Mouse (Mus musculus): ENCODE data around the gene Coq10a. TPM values are rescaled to one million over a fixed set of nuclear protein-coding genes. Genes with fewer than 3 reads are reported as not detected.
"Not testable (repeated sequence)": the region's sequence is repeated elsewhere in the genome, so short reads cannot be mapped to it uniquely, and the experiment has no call there.

The Coq10a gene
- total RNA-seq, 2 experiments from 2014 or later = 82.0 to 85.7 TPM

GRCm38 (mm10) chr10:128340257-128340656 lies 28.5 kb downstream of the Coq10a start:
- no peak for DNase-seq

- no peak for DNase-seq
Measured at GRCm38 (mm10) chr10:128338948-128339347, 29.8 kb downstream of the Coq10a start.

GRCm38 (mm10) chr10:128338415-128338814 lies 30.4 kb downstream of the Coq10a start:
- DNase-seq = no peak

GRCm38 (mm10) chr10:128337306-128338181 lies 31.3 kb downstream of the Coq10a start, which contains the start of gene Cs:
Cs (plus strand) TSS chr10:128337734.
- DNase-seq = peak; percentile 98

- DNase-seq = no peak
Measured at GRCm38 (mm10) chr10:128336597-128336996, 32.2 kb downstream of the Coq10a start.

- DNase-seq = no peak
Measured at GRCm38 (mm10) chr10:128336195-128336594, 32.6 kb downstream of the Coq10a start.

- DNase-seq = peak; percentile 87
Measured at GRCm38 (mm10) chr10:128335582-128335981, 33.2 kb downstream of the Coq10a start.

GRCm38 (mm10) chr10:128332358-128333249 lies 36.2 kb downstream of the Coq10a start:
- not testable (repeated sequence) for DNase-seq

- no peak for DNase-seq
Measured at GRCm38 (mm10) chr10:128327610-128328009, 41.2 kb downstream of the Coq10a start.

GRCm38 (mm10) chr10:128326825-128327224 lies 42.0 kb downstream of the Coq10a start:
- DNase-seq = no peak

GRCm38 (mm10) chr10:128323516-128323915 lies 45.3 kb downstream of the Coq10a start:
- no peak for DNase-seq

GRCm38 (mm10) chr10:128322141-128323108 lies 46.4 kb downstream of the Coq10a start, which contains the start of gene Cnpy2:
Cnpy2 (plus strand) TSS chr10:128322459.
- peak; percentile 88 for DNase-seq

GRCm38 (mm10) chr10:128321641-128322040 lies 47.2 kb downstream of the Coq10a start:
- DNase-seq = no peak

GRCm38 (mm10) chr10:128315578-128315977 lies 53.2 kb downstream of the Coq10a start:
- no peak for DNase-seq

Small RNAs within 50 kb of the gene (microRNA-seq; reads per million reads assigned to microRNA genes)
- gene Gm25361 = 0 reads per million in 2 experiments
- gene Gm26308 = 0 reads per million in 2 experiments
- 0.82 to 1.0 reads per million in 2 experiments for gene Mir6914
- gene Mir6915 = 0.69 to 3.7 reads per million in 2 experiments

Other genes with a start within 250 kb of the Coq10a start
- gene Rbms2, start 188.7 kb downstream of the Coq10a start, total RNA-seq (2021) = 10 to 100 TPM; 95.9 to 97.3 TPM
- 1 to 10 TPM in 1 of 2 experiments, under 1 TPM in 1; 0.48 to 1.2 TPM for gene Gls2, start 174.5 kb downstream of the Coq10a start, total RNA-seq (2021)
- gene Spryd4, start 157.2 kb downstream of the Coq10a start, total RNA-seq (2021) = 10 to 100 TPM; 39.6 to 41.5 TPM
- gene Mip, start 143.2 kb downstream of the Coq10a start, total RNA-seq (2021) = not detected
- 10 to 100 TPM; 24.5 to 28.7 TPM for gene Timeless, start 136.9 kb downstream of the Coq10a start, total RNA-seq (2021)
- gene Apon, start 114.9 kb downstream of the Coq10a start, total RNA-seq (2021) = under 1 TPM in 1 of 2 experiments, not detected in 1; 0.29 TPM
- not detected for gene Apof, start 100.3 kb downstream of the Coq10a start, total RNA-seq (2021)
- gene Stat2, start 98.4 kb downstream of the Coq10a start, total RNA-seq (2021) = 10 to 100 TPM in 1 of 2 experiments, 1 to 10 TPM in 1; 10.0 TPM
- 1 to 10 TPM; 1.5 to 2.2 TPM for gene Il23a, start 70.2 kb downstream of the Coq10a start, total RNA-seq (2021)
- 10 to 100 TPM; 17.6 to 18.1 TPM for gene Pan2, start 65.7 kb downstream of the Coq10a start, total RNA-seq (2021)
- 100 to 1,000 TPM in 1 of 2 experiments, 10 to 100 TPM in 1; 92.1 to 100 TPM for gene Cnpy2, start 46.5 kb downstream of the Coq10a start, total RNA-seq (2021)
- gene Cs, start 31.3 kb downstream of the Coq10a start, total RNA-seq (2021) = 100 to 1,000 TPM; 819 to 825 TPM
- gene Ankrd52, start 8.1 kb upstream of the Coq10a start, total RNA-seq (2021) = 10 to 100 TPM; 44.4 to 44.9 TPM
- not detected for gene Slc39a5, start 32.2 kb upstream of the Coq10a start, total RNA-seq (2021)
- gene Nabp2, start 42.5 kb upstream of the Coq10a start, total RNA-seq (2021) = 10 to 100 TPM; 44.1 to 47.1 TPM
- gene Rnf41, start 42.7 kb upstream of the Coq10a start, total RNA-seq (2021) = 10 to 100 TPM; 25.0 to 27.0 TPM
- 10 to 100 TPM; 97.0 to 97.3 TPM for gene Smarcc2, start 90.3 kb upstream of the Coq10a start, total RNA-seq (2021)
- gene Myl6, start 125.1 kb upstream of the Coq10a start, total RNA-seq (2021) = 100 to 1,000 TPM; 616 to 628 TPM
- 1 to 10 TPM; 3.7 TPM for gene Myl6b, start 129.7 kb upstream of the Coq10a start, total RNA-seq (2021)
- 10 to 100 TPM; 28.4 to 31.3 TPM for gene Esyt1, start 156.9 kb upstream of the Coq10a start, total RNA-seq (2021)
- gene Zc3h10, start 178.8 kb upstream of the Coq10a start, total RNA-seq (2021) = 1 to 10 TPM; 6.9 to 8.3 TPM
- gene Rpl41, start 180.3 kb upstream of the Coq10a start, total RNA-seq (2021) = 1,000 to 10,000 TPM; 2,410 to 2,531 TPM
- gene Pa2g4, start 197.0 kb upstream of the Coq10a start, total RNA-seq (2021) = 10 to 100 TPM; 81.9 to 82.5 TPM
- 1 to 10 TPM; 7.1 to 8.2 TPM for gene Erbb3, start 220.7 kb upstream of the Coq10a start, total RNA-seq (2021)